Mouse (Mus musculus): Measurements from ENCODE around the gene Olfr231.

Gene Olfr231

GRCm38 (mm10) chr1:174121062-174121461 lies at the start of gene Olfr231:
TSS of gene Olfr231 (minus strand) at chr1:174121162.
- no peak for DNase-seq (ENCODE audit: low spot score)

GRCm38 (mm10) chr1:174169024-174169423 lies 48.1 kb upstream of the Olfr231 start:
- no peak for DNase-seq (ENCODE audit: low spot score)

DNA sequence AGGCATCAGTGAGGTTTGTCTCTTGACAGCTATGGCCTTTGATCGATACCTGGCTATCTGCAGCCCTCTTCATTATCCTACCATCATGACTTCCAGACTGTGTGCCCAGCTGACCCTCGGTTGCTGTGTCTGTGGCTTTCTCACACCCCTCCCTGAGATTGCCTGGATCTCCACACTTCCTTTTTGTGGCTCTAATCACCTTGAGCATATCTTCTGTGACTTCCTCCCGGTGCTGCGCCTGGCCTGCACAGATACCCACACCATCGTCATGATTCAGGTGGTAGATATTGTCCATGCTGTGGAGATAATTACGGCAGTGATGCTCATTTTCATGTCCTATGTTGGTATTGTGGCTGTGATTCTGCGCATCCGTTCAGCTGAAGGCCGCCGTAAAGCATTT lies 38.1 kb upstream of the Olfr231 start:
- no peak for DNase-seq (ENCODE audit: low spot score)

- no peak for DNase-seq (ENCODE audit: low spot score)
These were observed 37.5 kb upstream of the Olfr231 start for GRCm38 (mm10) chr1:174158512-174158911.

- DNase-seq (ENCODE audit: low spot score): no peak
These were observed 36.7 kb upstream of the Olfr231 start for GRCm38 (mm10) chr1:174157622-174158021.

- no peak for DNase-seq (ENCODE audit: low spot score)
These were observed 34.4 kb upstream of the Olfr231 start, which contains the start of gene Olfr420 for GRCm38 (mm10) chr1:174155333-174155732. TSS of gene Olfr420 (plus strand) at chr1:174155633.

- no peak for DNase-seq (ENCODE audit: low spot score)
These were observed 28.3 kb upstream of the Olfr231 start for GRCm38 (mm10) chr1:174149289-174149688.

GRCm38 (mm10) chr1:174146696-174147095 lies 25.7 kb upstream of the Olfr231 start:
- DNase-seq (ENCODE audit: low spot score): no peak

GRCm38 (mm10) chr1:174141384-174141783 lies 20.4 kb upstream of the Olfr231 start:
- no peak for DNase-seq (ENCODE audit: low spot score)

DNA sequence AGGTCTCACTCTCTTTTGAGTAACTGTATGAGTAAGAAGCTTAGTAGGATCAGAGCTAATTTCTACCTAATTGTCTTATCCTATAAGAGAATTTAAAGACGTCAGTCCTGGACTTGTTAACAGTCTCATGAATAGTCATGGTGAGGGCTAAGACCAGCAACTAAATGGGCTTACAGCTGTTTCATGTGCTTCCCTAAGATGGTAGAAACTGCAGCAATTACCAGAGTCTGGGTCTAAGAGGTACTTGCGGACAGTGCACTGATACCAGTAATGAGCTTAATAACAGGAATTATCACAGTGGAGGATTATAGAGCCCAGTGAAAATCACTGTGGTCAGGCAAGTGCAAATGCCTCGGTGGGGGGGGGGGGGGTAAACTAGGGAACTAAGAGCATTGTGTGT lies 11.0 kb upstream of the Olfr231 start:
- DNase-seq (ENCODE audit: low spot score): no peak

DNA sequence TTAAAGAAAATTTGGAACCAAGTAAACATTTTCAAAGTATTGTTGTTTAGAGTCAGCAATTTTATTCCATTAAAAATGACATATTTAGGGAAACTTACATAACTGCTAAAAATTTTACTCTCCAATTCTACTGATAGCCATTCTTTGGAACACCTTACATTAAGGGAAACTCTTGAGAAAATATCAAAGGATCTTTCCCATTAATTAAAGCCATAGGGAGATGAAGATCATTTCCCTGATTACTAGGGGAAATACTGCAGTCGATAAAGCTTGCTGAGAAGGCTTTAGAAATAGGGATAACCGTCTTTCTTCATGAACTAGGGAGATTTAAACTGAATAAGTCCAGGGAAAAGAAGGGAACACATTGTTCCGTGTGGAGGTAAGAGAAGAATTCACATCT lies 10.3 kb upstream of the Olfr231 start, which contains the start of gene Olfr424:
Olfr424 (plus strand) TSS at position 301 of the 400 bp plus-strand sequence.
- no peak for DNase-seq (ENCODE audit: low spot score)

GRCm38 (mm10) chr1:174103735-174104134 lies 17.2 kb downstream of the Olfr231 start:
- no peak for DNase-seq (ENCODE audit: low spot score)

GRCm38 (mm10) chr1:174096591-174096990 lies 24.4 kb downstream of the Olfr231 start, which contains the start of gene Olfr427:
TSS of gene Olfr427 (plus strand) at chr1:174096891.
- no peak for DNase-seq (ENCODE audit: low spot score)

DNA sequence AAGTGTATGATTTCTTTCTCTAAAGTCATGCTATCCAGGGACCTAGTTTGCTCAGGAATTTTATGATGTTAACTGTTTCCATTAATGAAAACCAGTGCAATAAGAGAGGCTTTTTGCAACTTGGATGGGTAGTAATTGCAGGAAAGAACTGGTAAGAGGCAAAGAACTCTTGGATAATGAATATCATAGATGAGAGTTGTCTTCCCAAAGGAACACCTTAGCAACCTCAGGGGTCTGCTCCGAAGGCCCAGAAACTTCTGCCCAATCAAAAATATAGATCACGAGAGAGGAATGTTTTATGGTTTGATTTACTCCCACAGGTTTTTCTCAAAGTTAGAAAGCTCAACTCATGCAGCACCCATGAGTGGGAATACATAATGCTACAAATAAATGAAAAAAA lies 36.9 kb downstream of the Olfr231 start, which contains the start of gene Olfr429:
Olfr429 (plus strand) TSS at position 301 of the 400 bp plus-strand sequence.
- no peak for DNase-seq (ENCODE audit: low spot score)

- no peak for DNase-seq (ENCODE audit: low spot score)
These were observed 54.7 kb downstream of the Olfr231 start, which contains the start of gene Olfr430 for GRCm38 (mm10) chr1:174066305-174066704. TSS of gene Olfr430 (plus strand) at chr1:174066605.
